Mouse (Mus musculus) left cerebral cortex, postnatal 36 days (tissue): ENCODE data around the gene Lrrc38. TPM values are rescaled to one million over a fixed set of nuclear protein-coding genes. Genes with fewer than 3 reads are reported as not detected.

Experiments
- total RNA-seq, 2 experiments: library from RNA; stranded (reverse); gene quantifications; 2 replicates each; pipeline ENCODE4 v1.2.3; 2021

The Lrrc38 gene
- total RNA-seq, 2 experiments from 2014 or later, result 1.7 to 3.0 TPM

Other genes starting within 250 kb of the Lrrc38 start
- 10 to 100 TPM; 35.3 to 46.0 TPM for gene Prdm2, start 136.8 kb upstream of the Lrrc38 start, total RNA-seq
- gene Pdpn, start 50.2 kb upstream of the Lrrc38 start, total RNA-seq, result 10 to 100 TPM; 13.3 to 15.1 TPM
- gene Pramel1, start 44.7 kb downstream of the Lrrc38 start, total RNA-seq, result not detected
- gene Pramef8, start 62.7 kb downstream of the Lrrc38 start, total RNA-seq, result 10 to 100 TPM; 13.2 to 14.1 TPM
- gene Oog4, start 100.6 kb downstream of the Lrrc38 start, total RNA-seq, result not detected
- not detected for gene Gm13043, start 161.6 kb downstream of the Lrrc38 start, total RNA-seq
- gene Gm13040, start 186.2 kb downstream of the Lrrc38 start, total RNA-seq, result not detected
- gene BC080695, start 201.9 kb downstream of the Lrrc38 start, total RNA-seq, result not detected
- not detected for gene Gm13057, start 202.0 kb downstream of the Lrrc38 start, total RNA-seq